Mouse (Mus musculus) mature B cell (primary cell): Measurements from ENCODE around the gene Gcnt4.
"Not testable (repeated sequence)": the region's sequence is repeated elsewhere in the genome, so short reads cannot be mapped to it uniquely, and the experiment has no call there.

Experiments
- in situ Hi-C: fragments of 300-500 bp; cut with MboI; formaldehyde crosslinking; loops from 2 replicates; pipeline ENCODE4 v1.14.3; 2019

The Gcnt4 gene

DNA sequence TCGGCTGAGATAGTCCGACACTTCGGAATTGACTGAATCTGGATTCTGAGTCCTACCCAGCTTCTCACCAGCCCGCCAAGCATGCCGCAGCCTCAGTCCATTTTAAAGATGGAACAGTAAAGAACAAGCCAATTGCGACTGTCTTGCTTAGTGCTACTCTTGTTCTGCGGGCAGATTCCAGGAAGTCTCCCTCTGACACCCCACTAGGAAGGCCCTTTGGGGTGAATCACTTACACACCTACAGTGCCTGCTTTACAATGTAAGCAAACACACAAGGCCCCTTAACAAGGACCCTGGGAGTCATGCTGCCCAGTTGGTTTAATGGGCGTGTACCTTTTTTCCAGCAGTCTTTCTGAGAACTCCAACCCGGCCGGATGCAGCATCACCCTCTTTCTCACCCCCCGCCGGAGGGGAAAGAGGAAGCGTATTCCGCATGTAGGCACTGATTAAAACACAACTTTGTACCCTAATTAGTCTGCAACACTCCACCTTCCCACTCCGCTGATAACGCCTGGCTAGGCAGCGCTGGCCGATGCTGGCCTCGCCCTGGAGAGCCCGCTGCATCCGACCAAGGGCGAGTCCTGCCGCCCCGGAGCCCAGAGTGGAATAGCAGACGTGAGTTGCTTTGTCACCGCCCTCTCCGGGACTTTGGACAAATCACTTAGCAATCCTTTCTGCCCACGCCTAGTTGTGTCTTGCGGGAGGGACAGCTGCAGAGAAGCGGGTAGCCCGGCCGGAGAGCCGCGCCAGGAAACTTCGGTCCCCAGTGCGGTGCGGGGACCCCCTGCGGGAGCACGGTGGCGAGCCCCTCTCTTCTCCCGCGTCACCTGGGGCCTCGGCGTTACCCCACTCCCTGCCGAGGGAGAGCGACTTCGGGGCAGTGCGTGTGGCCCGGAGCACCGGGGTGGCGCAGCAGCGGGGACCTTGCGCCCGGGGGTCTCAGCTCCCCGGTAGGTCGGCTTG is at the start of gene Gcnt4:
Gene Gcnt4, plus strand, starts transcription at position 691 of the 963 bp plus-strand sequence.
- in situ Hi-C loops, result no loop called here

DNA sequence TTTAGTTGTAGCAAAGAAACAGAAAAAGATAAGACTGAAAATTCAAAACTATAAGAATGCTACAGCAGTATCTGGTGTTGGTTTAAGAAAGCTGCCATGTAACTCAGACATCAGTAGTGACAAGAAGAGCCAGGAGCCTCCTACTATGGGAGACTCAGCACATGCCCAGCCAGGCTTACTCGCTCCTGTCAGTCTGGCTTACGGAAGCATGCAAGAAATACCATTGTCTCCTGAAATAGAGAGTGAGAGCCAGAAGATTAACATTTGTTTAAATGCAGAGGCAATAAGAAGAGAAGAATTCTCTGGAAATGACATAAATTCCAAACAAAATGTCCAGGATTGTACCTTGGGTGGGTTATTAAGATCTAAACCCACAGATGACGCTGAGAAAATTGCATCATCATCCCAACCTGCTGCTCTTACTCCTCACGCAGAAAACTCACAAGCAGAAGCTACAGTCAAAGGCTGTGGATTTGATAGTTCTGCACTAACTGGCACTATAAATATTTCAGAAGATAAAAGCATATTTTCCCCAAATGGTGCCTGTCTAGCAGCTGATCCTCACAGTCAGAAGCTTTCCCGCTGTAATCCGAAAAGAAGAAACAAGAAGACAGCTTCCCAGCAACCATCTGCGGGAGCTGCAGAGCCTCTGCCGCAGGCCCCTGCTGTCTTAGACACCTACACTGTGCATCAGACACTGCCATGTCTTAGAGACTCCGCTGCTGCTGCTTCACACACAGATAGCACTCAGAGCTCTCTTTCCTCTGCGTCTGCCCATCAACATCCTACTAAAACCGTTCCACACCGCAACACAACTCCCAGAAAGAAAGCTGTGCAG is 46.0 kb upstream of the Gcnt4 start:
- in situ Hi-C loops, result no loop called here

DNA sequence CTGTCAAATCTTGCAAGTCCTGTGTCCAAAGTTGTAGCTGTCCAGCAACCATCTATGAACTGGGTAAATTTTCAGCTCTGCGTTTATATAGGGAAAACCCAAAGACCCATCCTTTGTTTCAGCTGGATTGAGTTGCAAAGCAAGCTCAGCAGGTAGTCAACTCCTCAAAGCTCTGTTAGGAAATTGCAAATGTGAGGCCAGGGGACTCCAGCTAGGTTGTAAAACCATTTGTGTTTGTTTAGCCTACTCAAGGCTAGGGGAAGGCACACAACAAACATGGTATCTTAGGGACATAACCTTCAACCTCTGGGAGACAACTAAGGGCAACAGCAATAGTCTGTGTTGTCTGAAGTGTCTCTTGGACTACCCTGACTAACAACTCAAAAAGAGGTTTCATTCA is 40.0 kb upstream of the Gcnt4 start:
- in situ Hi-C loops, result no loop called here

DNA sequence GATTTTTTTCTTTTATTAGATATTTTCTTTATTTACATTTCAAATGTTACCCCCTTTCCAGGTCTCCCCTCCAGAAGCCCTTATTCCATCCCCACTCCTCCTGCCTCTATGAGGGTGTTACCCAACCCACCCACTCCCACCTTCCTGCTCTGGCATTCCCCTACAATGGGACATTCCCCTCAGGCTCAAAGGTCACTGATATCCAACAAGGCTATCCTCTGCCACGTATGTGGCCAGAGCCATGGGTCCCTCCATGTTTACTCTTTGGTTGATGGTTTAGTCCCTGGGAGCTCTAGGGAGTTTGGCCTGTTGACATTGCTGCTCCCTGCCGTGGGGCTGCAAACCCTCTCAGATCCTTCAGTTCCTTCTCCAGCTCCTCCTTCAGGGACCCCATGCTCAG is 34.5 kb upstream of the Gcnt4 start:
- in situ Hi-C loops, result no loop called here

DNA sequence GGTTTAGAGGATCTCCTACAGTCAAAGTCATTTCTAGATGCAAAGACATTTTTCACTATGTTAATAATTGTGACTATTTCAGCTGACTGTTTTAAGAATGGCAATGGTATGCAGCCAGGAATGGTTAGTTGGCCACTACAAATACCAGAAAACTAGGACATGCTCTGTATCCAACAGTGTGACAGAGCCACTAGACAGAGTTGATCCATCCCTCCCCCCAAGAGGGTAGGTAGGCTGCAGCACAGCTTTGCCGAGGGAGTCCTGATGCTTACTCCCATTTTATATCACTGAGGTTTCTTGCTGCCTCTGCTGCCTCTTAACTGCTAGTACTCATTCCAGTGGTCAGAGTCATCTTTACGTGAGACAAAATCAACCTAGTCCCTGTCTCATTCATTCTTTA is 29.3 kb upstream of the Gcnt4 start:
- in situ Hi-C loops, result no loop called here

DNA sequence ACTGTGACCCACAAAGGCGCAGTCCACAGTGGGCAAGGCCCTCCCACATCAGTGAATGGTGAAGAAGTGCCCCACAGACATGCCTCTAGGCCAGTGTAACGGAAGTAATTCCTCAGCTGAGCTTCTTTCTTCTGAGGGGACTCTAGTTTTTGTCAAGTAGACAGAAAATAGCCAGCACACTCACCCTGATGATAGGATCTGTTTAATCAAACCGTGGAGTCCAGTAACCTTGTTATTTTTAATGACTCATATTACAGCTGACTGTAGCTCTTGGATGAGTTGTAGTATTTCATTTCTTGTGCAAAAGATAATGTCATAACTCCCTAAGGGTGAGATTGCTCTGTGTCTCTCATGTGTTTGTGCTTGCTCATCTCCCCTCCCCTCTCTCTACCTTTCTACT is 17.8 kb upstream of the Gcnt4 start:
- in situ Hi-C loops, result no loop called here

DNA sequence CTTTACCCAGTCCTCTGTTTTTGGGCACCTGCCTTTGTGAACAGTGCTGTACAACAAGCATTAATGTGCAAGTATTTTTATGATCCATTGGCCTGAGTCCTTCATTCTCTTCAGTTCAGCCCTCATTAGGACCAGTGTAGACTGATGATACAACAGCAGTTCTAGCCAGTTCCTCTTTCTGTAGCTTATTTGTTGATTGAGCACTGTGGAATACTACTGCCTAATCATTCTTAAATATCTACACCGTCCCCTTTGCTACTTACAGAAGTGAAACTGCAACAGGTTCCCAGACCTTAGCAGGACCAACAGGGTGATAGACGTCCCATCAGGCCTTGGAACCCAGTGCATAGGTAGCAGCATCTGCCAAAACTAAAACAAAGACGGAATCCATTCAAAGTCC is 13.3 kb upstream of the Gcnt4 start:
- in situ Hi-C loops, result no loop called here

DNA sequence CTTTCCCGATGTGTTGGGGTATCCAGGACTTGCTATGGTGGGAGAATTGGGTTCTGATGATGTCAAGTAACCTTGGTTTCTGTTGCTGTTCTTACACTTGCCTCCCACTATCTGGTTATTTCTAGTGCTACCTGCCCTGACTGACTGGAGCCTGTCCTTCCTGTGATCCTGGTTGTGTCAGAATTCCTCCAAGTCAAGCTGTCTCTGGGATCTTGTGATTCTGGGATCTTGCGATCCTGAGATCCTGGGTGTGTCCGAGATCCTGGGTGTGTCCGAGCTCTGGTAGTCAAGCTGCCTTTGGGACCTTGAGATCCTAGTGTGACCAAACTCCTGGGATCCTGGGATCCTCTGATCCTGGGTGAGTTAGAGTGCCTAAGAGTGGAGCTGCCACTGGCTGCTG is 1.4 kb upstream of the Gcnt4 start:
- in situ Hi-C loops, result not testable (repeated sequence)

DNA sequence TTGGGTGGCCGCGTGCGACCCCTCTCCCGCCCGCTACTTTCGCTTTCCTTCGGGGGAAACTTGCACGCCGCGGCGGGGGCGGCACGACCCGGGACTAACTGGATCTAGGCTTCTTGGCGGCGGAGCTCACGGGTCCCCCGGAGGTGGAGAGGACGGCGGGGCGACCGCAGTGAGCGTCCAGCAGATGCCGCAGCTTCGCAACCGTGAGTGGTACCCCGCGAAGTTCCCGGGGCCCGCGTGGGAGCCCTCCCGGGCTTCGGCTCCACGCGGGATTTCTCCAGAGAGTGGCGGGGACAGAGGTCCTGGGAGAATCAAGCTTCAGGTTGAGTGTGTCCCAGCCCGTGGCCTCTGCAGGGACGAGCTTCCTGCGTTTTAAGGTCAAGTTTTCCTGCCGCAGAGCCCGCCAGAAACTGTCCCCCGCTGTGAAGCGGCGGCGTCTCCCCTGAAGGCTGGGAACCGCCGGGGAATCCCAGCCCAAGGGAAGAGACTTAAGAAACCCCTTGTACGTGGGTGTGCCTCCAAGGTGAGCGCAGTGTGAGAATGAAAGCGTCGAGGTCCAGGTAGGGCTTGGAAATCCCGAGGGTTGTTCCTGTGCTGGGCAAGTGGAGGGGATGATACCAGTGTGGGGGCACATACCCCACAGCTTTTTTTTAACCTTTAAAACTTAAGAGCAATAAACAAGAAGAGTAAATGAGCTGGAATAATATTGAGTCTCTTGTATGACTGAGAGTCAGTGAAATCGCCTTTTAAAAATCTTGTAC is 676 bp downstream of the Gcnt4 start:
- in situ Hi-C loops, result no loop called here

DNA sequence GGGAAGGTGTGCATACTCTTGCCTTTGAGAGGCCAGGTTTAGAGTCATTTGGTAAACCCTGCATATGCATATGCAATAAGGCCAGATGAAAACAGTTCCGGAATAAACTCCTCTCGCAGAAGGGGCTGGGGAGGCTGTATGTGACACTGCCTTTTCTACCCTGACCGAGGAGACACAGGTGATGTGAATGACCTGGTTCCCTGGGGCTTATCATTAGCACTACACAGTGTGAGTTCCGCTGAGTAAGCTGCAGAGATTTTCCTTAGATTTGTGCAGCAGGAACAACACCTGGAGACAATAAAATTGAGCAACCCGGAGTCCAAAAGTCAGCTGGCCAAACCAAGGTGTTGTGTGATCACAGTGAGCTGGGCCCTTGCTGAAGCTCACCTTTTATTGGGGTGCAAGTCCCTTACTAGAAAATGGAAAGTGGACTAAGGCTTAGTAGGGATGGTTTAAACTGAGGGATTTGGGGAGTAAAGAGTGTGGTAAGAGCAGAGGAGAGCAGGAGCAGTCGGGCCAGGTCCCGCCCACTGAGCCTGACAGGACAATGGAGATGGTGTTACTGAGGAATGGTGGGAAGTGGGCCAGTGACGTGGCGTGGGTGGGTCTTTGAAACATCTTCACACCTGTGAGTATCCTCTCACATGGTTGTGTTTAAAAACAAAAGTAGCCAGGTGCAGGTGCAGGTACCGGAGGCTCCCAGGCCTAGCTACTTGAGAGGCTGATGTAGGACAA is 1.7 kb downstream of the Gcnt4 start:
- in situ Hi-C loops, result no loop called here

DNA sequence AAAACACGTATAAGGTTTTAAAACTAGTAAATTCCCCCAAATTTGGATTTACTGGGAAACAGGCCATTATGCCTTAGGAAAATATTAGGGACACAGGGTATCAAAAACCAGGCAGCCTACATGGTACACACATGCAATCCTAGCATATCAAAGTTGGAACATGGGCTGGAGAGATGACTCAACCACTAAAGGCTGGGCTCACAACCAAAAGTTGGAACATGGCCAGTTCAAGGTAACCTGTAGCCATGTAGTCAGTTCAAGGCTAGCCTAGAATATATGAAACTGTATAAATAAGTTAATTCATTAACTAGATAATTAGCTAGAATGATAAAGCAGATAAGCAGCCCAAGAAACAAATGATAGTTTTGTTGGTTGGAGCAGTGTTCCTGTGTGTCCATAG is 3.3 kb downstream of the Gcnt4 start:
- in situ Hi-C loops, result no loop called here

DNA sequence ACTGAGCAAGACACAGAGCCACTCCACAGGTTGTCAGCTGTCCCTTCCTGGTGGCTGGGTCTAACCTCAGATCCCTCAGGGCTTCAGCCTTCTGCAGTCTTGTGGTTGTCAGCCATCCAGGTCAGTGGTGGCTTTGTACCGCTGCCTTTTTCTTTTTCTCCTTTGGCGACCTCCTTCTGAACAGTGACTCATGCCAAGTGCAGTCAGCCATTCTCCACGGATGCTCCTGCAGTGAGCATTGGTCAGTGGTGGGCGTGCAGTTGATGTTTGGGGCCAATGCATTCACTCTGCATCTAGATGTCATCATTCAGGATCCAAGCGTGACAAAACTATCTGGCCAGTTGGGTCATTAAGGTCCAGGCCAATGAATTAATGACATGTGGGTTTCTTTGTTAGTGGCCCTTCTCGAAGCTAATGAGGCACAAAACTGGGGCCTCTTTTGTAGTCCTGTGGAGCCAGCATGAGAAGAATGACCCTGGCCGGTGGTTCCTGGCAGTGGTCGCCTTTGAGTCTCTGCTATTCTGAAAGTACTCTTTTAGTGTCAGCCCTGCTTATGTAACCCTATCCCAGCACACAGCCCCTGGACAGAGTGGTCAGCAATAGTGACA is 4.0 kb downstream of the Gcnt4 start:
- in situ Hi-C loops, result no loop called here

DNA sequence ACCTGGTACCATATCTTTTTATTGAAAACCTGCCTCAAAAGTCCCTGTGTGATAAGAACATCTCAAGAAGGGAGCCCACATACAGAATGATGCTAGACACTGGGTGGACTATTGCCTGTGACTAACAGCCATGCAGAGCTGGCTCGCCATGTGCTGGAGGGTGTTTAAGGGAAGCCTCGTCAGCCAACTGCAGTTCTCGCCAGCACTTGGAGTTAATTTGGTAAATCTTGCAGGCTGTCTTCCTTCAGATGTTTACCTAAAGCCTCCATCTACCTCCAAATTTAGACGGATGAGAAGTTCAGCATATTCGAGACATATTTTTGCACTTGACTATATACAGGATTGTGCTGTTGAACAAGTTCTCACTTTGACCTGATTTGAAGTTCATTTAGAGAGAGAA is 8.3 kb downstream of the Gcnt4 start:
- in situ Hi-C loops, result no loop called here

DNA sequence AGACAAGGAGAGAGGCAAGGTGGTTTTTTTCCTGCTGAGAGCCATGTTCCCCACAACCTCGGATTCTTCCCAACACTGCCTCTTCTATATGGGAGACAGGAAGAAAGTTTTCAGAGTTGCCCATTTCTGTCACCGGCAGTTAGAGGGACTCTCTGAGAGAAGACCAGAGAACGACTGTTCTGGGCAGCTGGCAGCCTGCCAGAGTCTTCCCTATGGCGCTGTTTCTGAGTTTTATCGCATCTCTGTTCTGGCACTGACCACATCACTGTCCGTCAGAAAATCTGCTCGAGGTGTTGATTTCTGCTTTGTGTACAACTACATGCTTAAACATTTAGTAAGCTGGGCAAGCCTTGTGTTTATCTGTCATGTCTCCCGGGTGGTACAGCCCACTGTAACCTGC is 8.9 kb downstream of the Gcnt4 start:
- in situ Hi-C loops, result no loop called here

DNA sequence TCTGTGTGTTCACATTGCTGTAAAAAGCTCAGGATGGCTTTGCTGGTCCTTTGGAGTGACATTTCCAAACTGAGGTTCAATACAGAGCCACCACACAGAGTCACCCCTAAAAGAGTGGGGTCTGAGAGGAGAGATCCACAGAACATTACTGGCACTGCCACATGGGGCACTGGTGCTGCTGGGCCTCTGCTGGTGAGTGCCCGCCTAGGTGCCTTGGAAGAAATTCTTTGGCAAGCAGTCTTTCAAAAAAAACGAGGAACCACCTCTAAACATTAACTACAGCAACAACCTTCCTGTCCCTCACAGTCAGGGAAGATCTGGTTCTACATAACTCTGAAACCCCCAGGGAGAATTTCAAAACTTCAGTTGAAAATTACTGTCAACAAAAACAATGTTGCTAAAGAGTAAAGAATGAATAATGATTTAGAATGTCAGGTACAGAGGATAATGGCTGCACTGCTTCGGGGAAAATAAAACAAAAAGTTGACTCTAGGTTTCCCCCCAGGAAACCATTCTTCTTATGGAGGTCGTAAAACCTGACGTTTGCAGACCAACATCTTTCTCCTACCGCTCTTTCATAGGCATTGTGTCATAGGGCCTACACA is 11.8 kb downstream of the Gcnt4 start:
- in situ Hi-C loops, result no loop called here

DNA sequence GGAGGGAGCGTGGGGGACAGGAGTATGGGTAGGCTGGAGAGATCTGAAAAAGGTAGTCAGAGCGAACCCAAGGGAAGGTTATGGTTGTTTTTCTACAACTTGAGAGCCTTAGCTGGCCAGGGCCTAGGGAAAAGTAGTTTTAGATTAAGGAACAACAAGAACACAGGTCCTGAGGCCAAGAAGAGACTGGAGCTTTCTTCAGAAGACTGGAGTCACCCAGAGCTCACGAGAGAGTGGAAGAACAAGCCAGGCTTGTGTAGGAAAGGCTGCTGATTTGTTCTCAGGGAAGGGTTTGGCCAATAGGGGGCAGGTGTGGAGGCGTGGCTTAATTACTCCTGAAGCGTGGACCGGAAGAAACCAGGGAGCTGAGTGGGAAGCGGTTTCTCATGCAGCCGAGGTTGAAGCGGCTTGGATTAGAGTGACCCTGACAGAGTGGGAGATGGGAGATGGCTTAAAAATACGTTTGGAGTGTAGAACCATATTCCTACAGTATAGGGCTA is 12.6 kb downstream of the Gcnt4 start:
- in situ Hi-C loops, result no loop called here

DNA sequence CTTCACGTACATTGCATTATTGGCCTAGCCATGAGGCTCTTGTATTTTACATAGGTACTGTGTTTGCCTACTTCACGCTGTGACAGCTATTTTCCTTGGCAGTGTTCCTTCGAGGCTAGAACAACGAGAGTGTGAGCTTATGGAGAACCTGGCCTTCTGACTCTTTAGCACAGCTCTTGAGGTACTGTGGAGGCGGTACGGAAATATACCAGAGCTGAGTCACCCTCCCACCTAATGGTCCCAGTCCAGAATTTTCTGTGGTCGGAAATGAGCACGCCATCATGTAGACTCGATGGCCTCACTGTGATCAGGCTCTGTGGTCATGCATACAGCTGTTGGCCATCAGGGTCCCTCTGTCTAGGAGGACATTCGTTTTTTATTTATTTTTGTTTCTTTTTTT is 15.2 kb downstream of the Gcnt4 start:
- in situ Hi-C loops, result no loop called here

DNA sequence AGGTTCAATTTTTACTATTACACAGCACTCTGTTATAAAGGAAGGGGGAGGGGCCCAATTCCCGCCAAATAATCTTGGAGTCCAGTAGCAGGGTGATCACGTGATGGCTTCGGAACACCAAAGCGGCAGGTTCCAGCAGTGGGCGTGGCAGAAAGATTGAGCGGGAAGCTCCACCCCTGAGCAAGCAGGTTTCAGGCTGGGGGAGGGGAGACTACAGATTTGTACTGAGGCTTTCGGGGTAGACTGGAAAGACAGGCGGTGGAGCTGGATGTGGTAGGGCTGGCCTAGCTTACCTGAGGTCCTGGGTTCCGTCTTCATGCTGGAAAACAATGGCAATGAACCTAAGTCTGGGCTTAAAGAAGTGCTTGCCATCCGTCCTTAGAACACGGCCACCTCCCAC is 17.0 kb downstream of the Gcnt4 start:
- in situ Hi-C loops, result not testable (repeated sequence)

DNA sequence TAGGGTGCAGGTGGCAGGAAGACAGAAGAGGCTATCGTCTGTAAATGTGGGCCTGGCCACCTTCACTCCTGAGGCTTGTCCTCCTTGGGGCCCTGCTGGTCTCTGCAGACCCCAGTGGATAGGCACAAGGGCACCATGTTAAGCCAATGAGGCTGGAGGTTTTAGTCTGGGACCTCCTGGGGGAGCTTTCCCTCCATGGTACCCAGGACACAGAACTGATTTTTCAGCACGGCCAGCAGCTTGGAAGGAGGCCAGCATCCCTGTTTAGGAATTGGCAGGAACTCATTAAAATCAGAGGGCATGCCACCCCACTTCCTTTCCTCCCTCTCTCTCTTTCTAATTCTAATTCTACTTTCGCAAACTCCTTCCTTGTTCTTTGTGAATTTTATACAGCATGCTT is 19.1 kb downstream of the Gcnt4 start:
- in situ Hi-C loops, result no loop called here

DNA sequence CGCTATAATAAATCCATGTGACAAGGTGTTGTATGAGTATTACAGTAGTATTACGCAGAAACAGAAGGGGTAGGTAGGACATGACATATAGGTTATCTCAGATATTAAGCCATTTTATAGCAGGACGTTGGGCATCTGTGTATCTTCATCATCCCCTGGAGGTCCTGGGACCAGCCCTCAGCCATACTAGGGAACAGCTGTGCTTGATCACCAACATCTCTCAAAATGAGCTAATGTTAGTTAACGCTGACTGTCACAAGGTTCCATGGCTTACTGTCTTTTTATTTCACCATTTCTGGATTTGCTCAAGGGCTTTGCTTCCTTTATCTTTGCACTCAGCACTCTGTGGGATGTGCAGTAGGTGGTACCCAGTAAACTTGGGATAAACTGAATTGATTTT is 21.3 kb downstream of the Gcnt4 start:
- in situ Hi-C loops, result no loop called here

DNA sequence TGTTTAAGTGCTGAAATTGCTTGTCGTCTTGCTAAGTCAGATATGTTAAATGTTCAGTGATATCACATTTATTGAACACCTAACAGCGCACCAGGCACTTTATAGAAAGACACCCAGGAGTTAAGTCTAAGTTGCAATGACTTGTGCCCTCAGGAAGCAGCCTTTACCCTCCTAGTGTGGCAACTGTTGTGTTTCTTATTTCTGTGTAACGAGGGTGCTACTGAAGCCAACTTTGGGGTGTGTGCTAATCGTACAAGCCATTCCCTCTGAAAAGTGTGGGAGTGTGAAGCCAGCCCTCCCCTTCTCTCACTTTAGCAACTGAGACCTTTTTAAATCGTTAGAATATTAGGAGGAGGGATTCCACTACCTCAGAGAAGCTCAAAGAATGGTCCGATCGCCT is 23.2 kb downstream of the Gcnt4 start:
- in situ Hi-C loops, result no loop called here
